Mouse (Mus musculus): ENCODE data around the gene Ralgps2.

The Ralgps2 gene

DNA sequence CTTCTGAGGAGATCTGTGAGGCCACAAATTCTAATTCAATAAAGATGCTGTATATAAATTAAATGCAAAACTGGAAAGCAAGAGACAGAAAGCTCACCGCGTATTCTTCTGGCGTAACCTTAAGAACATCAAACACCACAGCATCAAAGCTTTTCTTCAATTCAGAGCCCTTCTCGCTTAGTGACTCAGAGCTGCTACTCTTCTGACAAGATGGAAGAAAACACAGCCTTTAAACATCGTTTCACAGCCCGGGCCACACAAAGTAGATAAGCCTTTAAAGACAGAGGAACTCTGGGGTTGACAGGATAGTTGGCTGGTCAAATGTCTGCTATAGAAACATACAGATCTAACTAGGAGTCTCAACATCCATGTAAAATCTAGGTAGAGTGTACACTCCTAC, 37.7 kb downstream of the Ralgps2 start:
- DNase-seq, result no peak

DNA sequence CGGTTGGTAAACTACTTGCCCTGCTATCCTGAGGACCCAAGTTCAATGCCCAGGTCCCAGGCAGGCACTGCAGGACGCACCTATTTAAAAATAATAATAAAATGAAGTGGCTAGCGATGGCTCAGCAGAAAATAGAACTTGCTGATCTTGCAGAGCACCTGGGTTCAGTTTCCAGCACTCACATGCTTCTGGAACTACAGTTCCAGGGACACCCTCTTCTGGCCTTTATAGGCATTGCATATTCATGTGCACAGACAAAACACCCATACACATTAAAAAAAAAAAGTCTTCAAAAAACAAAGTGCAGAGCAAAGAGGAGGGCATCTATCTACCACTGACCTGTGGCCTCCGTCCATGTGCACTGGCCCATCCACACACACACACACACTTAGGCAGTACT, 47.9 kb downstream of the Ralgps2 start:
- DNase-seq, result peak in 1 of 2 experiments; percentile 11

DNA sequence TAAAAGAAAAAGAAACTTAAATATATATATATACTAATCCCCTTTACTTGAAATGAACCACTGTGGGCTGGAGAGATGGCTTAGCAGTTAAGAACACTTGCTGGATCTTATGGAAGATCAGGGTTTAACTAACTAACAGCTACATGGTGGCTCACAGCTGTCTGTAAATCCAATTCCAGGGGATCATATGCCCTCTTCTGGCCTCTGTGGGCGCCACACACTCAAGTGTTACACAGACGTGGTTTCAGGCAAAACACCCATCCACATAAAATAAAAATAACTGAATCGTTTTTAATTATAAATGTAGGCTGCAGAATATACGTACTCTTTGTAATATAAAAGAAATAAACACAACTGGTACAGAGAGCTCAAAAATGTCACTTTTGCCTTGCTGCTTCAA, 50.6 kb downstream of the Ralgps2 start:
- DNase-seq, result peak; percentile 5 to 8

DNA sequence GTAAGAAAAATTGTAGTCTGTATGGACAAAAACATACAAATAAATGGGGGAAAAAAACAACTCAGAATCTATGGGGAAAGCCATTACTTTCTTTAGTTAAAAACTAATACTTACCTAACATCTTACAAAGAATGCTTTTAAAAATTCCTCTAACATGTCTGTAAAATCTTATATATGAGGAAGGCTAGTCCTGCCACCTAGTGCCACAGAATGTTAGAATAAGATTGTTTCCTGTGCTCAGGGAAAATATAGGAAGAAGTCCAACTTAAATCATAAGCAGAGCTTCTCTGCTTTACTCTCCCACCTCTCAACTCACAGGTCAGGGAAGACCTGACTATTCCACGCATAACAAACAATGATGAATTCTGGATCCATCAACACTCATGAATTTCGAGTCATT, 53.5 kb downstream of the Ralgps2 start:
- DNase-seq, result no peak

DNA sequence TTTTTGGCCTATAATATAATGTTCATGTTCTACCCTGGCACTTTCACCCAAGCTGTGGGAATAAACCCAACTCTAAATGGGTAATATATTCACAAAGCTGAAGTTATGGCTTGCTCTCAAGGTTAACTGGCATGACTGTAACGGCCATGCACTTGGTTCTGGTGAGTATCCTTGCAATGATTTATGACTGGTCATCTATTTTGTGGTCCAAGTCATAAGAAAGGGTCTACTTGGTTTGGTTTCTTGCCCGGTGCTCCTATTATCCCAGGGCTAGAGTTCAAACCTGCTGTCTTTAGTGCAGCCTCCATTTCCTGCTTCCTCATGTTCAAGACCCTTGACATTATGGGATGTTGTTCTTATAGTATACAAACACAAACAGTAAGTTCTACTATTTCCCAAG, 54.6 kb downstream of the Ralgps2 start:
- DNase-seq, result no peak

DNA sequence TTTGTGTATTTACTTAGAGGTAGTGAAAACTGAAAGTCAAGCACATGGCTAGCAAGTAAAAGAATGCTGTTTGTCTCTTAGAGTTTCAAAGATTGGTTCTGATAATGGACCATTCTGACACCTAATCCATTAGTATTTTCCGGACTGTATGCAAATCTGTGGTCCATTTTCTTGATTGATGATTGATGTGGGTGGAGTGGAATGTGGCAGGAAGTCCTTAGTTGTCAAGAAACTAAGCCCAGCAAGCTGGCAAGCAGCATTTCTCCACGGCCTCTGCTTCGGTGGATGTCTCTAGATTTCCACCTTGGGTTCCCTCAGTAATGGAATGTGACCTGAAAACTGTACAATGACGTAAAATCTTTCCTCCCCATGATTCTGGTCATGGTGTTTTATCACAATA, 68.8 kb downstream of the Ralgps2 start:
- no peak for DNase-seq

DNA sequence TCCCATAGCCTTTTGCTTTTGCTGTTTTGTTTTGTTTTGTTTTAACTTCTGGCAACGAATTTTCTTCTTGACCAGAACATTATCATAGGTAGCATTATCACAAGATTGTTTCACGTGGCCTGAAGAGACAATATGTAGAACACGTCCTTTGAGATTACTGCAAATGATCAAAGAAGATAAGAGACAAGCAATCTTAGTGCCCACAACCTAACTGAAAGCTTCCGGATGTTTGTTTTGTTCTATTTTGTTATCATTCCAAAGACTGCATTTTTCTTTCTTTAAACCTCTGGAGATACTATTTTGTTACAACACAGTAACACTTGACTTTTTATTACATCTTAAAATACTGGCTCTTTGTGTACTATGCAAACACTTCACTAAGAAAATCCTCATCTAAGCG, 69.4 kb downstream of the Ralgps2 start:
- no peak for DNase-seq

DNA sequence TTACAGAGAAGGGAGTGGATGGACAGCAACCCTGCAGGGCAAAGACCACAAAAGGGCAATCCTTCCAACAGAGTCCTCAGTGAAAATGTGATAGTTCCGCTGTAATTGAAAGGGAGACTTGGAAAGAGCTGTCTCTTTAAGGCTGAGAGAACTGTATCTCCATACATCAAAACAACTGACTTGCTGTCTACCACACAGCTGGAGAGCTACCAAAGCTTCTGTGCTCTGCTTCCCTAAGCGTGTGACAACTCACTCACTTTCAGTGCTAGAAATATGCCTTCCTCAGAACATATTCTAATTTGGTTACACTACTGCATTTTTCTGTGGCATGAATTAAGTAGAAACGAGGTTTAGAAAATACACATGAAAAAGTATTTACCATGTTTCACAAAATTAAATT, 75.2 kb downstream of the Ralgps2 start:
- DNase-seq, result no peak

DNA sequence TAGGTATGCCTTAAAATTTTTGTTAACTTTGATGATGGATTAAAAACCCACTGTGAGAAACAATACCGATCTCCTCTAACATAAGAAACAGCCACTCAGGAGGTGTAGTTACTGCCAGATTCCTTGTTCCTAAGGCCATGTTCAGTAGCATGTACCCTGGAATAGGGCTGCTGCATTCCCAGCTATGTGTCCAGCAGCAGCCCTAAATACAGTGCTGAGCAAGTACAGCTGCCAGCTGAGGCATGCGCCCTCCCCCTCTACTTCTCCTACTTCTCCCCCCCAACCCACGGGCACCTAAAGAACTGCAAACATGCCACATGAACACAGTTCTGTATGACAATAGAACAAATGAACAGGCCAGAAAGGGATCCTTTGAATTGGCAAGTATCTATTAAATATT, 75.7 kb downstream of the Ralgps2 start:
- no peak for DNase-seq

DNA sequence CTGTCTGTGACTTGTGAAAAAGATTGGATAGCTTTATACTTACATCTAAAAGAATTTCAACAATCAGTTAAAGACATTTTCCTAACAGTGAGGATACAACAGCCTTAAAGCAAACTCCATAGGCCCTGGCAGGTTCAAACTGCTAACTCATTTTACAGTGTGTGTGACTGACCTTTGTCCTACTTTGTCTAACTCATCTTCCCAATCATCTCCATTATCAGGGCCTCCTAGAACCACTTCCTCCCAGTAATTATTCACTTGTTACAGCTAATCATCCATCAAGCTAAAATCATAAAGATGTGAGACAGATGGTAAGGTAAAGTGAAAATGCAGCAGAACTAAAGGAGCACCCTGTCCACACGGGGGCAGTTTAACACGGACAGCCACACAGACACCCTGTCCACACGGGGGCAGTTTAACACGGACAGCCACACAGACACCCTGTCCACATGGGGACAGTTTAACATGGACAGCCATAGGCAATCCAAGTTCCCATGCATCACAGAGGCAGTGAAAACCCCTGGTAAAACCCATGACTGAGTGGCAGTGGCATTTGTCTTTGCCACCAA, 77.9 kb downstream of the Ralgps2 start:
- peak in 1 of 2 experiments; percentile 19 for DNase-seq

DNA sequence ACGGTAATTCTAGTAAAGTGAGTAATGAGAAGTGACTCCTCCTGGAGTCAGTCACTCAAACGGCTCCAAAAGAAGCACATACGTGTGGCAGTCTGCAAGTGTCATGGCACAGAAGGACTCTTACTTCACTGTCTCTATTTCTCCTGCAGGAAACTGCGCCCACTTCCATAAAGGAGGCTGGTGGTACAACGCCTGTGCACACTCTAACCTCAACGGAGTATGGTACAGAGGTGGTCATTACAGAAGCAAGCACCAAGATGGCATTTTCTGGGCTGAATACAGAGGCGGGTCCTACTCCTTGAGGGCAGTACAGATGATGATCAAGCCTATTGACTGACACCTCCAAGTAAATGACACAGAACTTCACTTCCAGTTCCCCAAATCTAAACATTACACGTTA, 79.2 kb downstream of the Ralgps2 start:
- DNase-seq, result no peak

DNA sequence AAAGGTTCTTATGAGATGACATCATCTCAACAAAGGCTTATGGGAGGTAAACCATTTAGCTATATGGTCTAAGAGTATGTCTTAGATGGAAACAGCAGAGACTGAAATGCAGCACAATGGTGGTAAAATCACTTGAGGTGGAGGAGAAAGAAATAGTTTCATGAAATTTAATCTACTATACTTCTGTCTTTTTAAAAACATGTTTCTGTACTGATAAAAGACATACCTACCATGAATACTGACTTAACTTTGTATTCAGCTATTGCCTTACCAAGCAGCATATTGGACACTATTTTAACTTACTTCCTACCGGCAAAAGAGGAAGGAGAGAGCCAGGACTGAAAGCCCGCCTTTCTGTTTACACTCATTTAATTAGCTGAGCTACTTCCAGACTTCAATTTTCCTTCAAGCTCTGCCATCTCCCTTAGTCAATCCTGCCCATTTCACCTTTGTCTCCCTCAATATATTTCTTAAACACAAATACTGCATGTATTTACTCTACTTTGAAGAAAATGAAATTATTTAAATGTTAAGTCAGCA, 79.6 kb downstream of the Ralgps2 start:
- DNase-seq, result no peak

DNA sequence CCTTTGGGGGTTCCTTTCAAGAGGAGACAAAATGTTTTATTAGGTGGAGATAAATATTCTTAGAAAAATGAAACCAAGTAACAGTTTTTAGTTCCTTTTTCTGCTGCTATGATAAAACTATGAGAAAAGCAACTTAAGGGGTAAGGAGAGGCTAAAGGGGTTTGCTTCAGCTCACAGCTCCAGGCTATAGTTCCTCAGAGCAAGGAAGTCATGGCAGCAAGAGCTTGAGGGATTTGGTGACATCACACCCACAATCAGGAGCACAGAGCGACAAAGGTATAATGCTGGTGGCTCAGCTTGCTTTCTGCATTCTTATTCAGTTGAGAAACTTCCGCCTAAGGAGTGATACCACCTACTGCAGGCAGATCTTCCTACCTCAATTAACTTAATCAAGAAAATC, 80.3 kb downstream of the Ralgps2 start:
- no peak for DNase-seq

DNA sequence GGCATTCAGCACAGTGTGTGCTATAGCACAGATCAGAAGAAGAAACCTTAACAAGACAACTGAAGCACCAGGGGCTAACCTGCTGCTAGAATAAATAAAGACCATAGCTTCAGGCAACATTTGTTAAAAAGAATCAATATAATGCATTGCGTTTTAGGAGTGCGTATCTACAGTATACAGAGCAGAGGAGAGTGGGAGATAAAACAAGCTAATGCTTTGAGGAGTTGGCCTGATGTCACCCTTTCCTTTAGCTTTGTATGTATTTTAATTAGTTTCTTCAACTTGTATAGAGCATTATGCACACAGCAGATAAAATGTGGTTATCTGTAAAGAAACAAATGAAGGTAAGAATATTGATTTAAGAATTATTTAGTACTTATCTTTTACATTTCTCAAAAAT, 82.8 kb downstream of the Ralgps2 start:
- DNase-seq, result no peak

DNA sequence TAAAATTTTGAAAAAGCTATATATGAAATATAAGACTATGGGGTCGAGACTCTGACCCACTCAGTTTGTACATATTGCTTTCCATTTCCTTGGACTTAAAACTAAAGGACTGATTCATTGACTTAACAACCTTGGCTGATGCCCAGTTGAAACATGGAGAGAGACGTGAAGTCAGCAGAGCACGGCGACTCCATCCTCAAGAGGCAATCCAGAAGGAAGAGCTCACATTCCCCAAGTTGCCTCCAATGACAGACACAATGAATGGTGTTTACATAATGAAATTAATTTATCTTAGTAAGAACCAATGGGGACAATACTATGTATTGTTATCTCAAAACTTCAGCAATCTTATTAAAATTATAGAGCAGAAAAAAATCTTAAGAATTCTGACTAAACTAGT, 84.9 kb downstream of the Ralgps2 start:
- no peak for DNase-seq

DNA sequence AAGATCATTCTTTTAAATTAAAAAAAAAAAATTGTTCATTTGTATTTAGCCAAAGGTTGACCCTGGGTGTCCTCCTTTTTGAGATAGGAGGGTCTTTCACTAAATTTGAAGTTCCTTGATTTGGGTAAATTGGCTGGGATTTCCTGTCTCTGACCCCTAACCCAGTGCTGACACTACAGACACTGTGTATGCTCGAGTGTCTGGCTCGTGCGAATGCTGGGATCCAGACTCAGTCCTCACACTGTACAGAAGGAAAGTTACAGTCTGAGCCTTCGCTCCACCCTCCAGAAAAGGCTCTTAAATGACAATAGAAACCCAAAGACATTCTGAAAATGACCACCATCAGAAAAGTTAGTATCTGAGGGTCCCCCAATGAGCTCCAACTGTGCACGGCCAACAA, 86.6 kb downstream of the Ralgps2 start:
- DNase-seq, result no peak

DNA sequence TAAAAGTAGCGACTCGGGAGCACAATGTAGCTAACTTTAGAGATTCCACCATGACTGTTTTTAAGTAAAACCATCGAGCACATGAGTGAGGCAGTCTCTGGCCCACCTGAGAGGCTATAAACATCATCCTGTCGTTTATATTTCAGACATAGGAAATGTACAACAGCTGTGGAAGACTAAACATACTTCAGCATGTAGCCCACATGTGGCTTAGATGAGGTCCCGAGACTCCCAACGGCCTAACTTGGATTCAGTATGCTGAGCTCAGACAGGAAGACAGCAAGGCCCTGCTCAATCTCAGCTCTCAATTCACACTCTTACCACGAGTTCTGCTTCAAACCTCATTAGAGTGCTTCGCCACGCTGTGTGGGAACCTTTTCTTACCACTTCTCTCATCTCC, 87.0 kb downstream of the Ralgps2 start:
- DNase-seq, result no peak

DNA sequence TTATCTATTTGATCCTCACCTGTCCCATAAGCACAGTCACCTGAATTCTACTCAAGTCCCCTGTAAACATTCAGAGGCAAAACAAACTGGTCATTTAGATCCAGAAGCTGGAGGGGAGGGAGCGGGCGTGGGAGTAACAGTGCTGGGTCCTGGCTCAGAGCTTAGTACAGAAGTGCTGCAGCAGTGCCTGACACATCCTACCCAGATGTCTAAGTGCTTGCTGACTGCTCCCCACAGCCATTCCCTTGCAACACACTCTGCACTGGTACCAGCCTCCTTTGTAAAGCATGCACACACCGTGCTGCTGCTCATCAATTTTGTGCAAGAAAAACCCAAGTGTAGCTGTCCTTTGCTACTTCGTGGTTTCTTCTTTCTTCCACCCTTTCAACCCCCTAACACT, 92.3 kb downstream of the Ralgps2 start:
- DNase-seq, result no peak

DNA sequence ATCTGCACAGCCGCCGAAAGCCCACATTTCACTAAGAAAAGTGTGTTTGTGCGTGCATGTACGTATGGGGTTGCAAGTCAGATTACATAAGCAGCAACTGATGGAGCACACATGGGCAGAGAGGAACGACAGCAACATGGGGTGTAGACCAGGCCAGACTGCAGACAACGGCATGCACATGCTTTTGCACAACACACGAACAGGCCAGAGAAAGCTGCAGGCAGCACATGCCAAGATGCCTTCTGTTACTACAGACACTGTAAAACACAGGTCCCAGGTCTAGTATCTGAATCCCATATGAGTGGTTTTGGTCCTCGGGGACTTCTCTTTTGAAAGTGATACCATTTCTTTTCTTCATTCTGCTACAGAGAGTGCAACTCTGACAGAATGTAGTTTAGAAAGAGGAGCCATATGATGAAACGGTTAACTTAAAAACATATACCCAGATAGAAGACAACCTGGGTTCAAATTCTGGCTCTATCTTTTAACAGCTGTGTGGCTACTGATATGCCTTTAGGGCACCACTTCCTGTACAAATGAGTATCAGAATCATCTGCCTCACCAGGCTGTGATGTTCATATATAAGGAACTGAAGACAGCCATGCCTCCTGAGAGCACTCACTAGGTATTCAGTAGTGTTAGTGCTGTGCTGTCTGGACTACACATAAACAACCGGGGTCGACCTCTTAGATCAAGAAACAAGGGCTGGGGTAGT, 97.6 kb downstream of the Ralgps2 start:
- peak; percentile 16 to 19 for DNase-seq

DNA sequence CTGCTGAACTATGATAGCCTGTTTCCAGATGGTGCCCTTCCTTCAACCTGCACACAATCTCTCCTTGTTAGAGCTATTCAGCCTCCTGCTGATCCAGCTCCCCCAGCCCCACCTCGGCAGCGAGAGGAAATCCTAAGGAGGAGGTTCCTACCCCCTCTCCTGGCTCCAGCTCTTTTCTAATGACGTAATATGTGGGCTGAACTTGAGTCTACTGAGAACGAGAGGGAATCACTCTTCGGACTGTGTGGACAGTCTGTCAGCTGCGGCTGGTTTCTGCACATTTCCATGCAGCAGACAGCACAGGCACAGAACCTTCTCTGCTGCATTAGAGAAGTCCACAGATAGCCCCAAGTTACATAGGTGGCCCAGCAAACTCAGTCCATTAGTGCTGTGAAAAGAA, 100.7 kb downstream of the Ralgps2 start:
- DNase-seq, result peak; percentile 47 to 59

DNA sequence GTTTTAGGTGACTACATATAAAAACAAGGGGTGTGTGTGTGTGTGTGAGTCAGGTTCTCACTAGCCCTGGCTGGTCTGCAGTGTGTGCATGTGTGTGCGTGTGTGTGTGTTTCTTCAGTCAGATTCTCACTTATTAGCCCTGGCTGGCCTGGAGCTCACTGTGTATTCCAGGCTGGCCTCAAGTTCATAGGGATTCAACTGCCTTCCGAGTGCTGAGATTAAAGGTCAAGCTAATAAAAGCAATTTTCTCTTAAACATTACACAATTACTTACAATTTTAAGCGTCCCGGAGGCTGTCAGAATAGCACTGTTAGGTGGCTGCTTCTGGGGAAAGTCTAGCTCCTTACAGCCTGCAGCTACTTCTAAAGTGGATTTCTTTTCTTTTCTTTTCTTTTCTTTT, 101.2 kb downstream of the Ralgps2 start, which contains the start of gene Angptl1:
Gene Angptl1, plus strand, starts transcription at position 386 of the 400 bp plus-strand sequence.
- no peak for DNase-seq

DNA sequence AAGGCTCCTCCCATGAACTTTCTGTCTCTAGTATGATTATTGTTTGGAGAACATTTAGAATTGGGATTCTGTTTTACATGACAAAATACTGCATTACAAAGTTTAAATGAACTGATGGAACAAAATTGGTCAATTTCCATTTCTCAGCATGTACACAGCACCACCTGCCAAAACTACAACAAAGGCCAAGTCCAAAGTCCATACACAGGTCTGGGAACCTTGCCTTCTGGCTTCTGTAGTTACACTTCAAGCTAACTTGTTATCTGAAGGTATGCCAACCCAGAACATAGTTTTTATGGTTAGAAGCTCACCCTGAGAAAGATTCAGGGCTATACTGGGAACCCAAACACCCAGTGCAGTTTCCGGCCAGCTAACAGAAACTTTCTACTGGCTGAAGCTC, 120.2 kb downstream of the Ralgps2 start:
- DNase-seq, result no peak

DNA sequence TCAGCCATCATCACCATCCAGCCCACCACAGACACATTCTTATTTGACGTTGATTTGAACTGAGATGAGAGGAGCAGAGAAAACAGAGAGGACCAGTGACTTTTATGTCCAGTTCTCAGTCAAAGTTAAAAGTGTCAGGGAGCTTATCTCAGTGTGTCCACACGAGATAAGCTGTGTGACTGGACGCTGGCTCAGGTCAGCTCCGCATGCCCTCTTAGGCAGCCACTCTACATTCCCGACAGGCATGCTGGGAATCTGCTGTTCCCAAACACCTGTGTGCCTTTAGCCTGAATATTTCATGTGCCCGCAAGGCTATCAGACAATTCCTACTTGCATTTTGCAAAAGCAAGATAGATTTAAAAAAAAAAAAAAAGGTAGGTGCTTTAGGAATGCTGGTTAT, 125.9 kb downstream of the Ralgps2 start:
- no peak for DNase-seq

DNA sequence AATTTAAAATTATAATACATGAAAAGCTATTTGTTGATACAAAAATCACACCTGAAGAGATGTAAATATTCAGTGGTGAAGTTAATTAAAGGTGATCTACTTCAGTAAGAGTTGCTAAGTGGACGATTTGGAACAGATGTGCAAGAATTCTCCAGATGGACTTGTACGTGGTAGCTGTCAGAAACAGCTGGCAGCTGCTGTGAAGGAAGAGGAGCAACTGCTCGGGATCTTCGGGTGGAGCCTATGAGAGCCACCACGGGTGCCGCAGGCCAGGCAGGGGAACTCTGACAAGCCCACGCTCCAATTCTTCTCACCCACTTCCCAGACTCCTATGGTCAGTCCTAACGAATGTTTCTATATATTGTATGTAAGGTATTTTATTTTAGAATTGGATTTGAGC, 126.7 kb downstream of the Ralgps2 start:
- no peak for DNase-seq

DNA sequence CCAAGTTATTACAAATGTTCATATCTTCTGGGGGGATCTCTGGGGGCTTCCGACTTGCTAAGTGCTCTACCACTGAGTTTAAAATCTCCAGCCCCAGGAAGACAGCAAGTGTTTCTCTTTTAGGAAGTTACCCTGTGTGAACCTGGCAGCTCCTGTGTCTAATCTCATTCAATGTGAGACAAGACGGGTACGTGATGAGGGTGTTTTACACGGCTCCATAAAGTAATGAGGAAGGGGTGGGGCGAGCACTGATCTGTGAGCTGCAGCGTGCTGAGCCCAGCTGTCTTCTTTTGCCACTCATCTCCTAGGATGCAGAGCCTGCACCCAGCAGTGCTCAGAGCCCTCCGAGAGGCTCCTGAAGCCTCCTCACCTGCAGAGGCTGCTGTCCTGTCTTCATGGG, 127.5 kb downstream of the Ralgps2 start:
- no peak for DNase-seq
